Mouse (Mus musculus) heart, postnatal 0 days (tissue): ENCODE data around the gene Gm42791. TPM values are rescaled to one million over a fixed set of nuclear protein-coding genes. Genes with fewer than 3 reads are reported as not detected.
A peak's percentile ranks its signal among the peaks of the same experiment; 100 is the strongest.

Experiments
- ATAC-seq: fragments of 200-750 bp; cut with Nextera tagmentation; 2 replicates; pipeline ENCODE4 v1.8.0; 2017; ENCODE audit warnings: low read depth, moderate number of reproducible peaks, moderate library complexity; ENCODE audit not compliant: insufficient read depth
- DNase-seq: peaks from one replicate; pipeline ENCODE4 v3.0.0-alpha.2; 2016; ENCODE audit warnings: low spot score
- H3K27ac ChIP-seq: fragments of 300-500 bp; sonication (generic); 2 replicates; pipeline ENCODE4 v1.5.1; 2014; ENCODE audit warnings: low read depth, mild to moderate bottlenecking
- H3K27me3 ChIP-seq: fragments of 300-500 bp; sonication (generic); 2 replicates; pipeline ENCODE4 v1.6.1; 2014; ENCODE audit warnings: low read length, mixed read lengths; ENCODE audit not compliant: control insufficient read depth, insufficient read depth
- H3K36me3 ChIP-seq: fragments of 300-500 bp; sonication (generic); replicated peaks from 2 replicates; pipeline ENCODE4 v1.6.1; 2014; ENCODE audit warnings: low read length, mixed read lengths; ENCODE audit not compliant: control insufficient read depth, insufficient read depth
- H3K4me1 ChIP-seq: fragments of 300-500 bp; sonication (generic); 2 replicates; pipeline ENCODE4 v1.6.1; 2014; ENCODE audit warnings: antibody characterized with exemption; ENCODE audit not compliant: control insufficient read depth, insufficient read depth
- H3K4me2 ChIP-seq: fragments of 300-500 bp; sonication (generic); 2 replicates; pipeline ENCODE4 v1.6.1; 2014; ENCODE audit warnings: low read depth, mild to moderate bottlenecking, low read length, moderate library complexity
- H3K4me3 ChIP-seq: fragments of 300-500 bp; sonication (generic); 2 replicates; pipeline ENCODE4 v1.5.1; 2014; ENCODE audit warnings: low read depth, low read length
- H3K9ac ChIP-seq: fragments of 300-500 bp; sonication (generic); replicated peaks from 2 replicates; pipeline ENCODE4 v1.6.1; 2014; ENCODE audit warnings: low read depth, low read length, mixed read lengths
- H3K9me3 ChIP-seq: fragments of 300-500 bp; sonication (generic); replicated peaks from 2 replicates; pipeline ENCODE4 v1.6.1; 2016; ENCODE audit warnings: low read length; ENCODE audit not compliant: control insufficient read depth
- CTCF ChIP-seq: IDR thresholded peaks from 2 replicates; pipeline ENCODE4 v1.5.1; 2016; ENCODE audit warnings: antibody characterized with exemption, control low read depth, low read depth
- EP300 ChIP-seq: IDR thresholded peaks from 2 replicates; pipeline ENCODE4 v1.6.1; 2016; ENCODE audit warnings: antibody characterized with exemption, low read depth
- WGBS: fragments of 180-500 bp; shearing (Covaris S2); extraction: QIAGEN DNeasy Blood & Tissue Kit; methylation state at CpG from one replicate; pipeline ENCODE4 v1.1.7; 2014; 5-methylcytosine and 5-hydroxymethylcytosine counted together
- polyA plus RNA-seq: library from polyadenylated mRNA; unstranded; fragments of >200 nt; fragmentation: Nextera tagmentation; extraction: Ambion mirVana; gene quantifications from 2 replicates; pipeline ENCODE4 v1.2.1, GENCODE M21; 2015
- total RNA-seq: library from RNA; depleted of rRNA; stranded (reverse); fragments of >200 nt; gene quantifications from 2 replicates; pipeline ENCODE4 v1.2.3, GENCODE M21; 2014; ENCODE audit warnings: low replicate concordance

Gm42791 gene
- total and polyA plus RNA-seq, 2 experiments from 2014 or later = 1.00 TPM; not detected in 1

- Histone ChIP-seq H3K4me3 (no peak overlapping the region), H3K27me3 (no peaks in the 10 kb centered on the region), H3K4me1 (no peaks in the 10 kb centered on the region), H3K9me3 (no peaks in the 10 kb centered on the region), H3K9ac (no peak overlapping the region), H3K27ac (peak overlapping the region; percentile 36; the same call in 1 of the 2 replicates), H3K36me3 (peaks cover 25% of the 10 kb centered on the region), H3K4me2 (no peak overlapping the region)
- ATAC-seq (peak; percentile 57), DNase-seq (no peak)
- WGBS = 35% methylated on average over 12 of the region's 12 CpGs
- TF ChIP-seq EP300 (no peak), CTCF (no peak)
Measured at GRCm38 (mm10) chr5:148897941-148898417, 97.0 kb downstream of the Gm42791 start.

- DNase-seq = peak; percentile 56
Measured at GRCm38 (mm10) chr5:148897069-148897702, 97.8 kb downstream of the Gm42791 start.

GRCm38 (mm10) chr5:148896515-148896914 lies 98.4 kb downstream of the Gm42791 start:
- DNase-seq = no peak

More at GRCm38 (mm10) chr5:148897069-148897702, 97.8 kb downstream of the Gm42791 start:
- H3K9ac ChIP-seq = no peak overlapping the region
- H3K4me2 ChIP-seq = no peak overlapping the region
- H3K4me3 ChIP-seq = no peak overlapping the region
- H3K36me3 ChIP-seq = peaks cover 32% of the 10 kb centered on the region
- no peaks in the 10 kb centered on the region for H3K27me3 ChIP-seq
- TF ChIP-seq CTCF (no peak), EP300 (no peak)
- H3K9me3 ChIP-seq = no peaks in the 10 kb centered on the region
- 0 out of 2 replicates have a peak overlapping the region, but pooled peaks have one; percentile 36 for H3K27ac ChIP-seq
- peak; percentile 57; the same call in 1 of the 2 replicates for ATAC-seq
- no peaks in the 10 kb centered on the region for H3K4me1 ChIP-seq
- 62% methylated on average over 14 of the region's 14 CpGs for WGBS

GRCm38 (mm10) chr5:148895833-148896232 lies 99.1 kb downstream of the Gm42791 start:
- Histone ChIP-seq H3K27ac (no peak overlapping the region), H3K4me3 (no peak overlapping the region), H3K4me1 (no peaks in the 10 kb centered on the region), H3K27me3 (no peaks in the 10 kb centered on the region), H3K36me3 (peaks cover 35% of the 10 kb centered on the region), H3K9me3 (no peaks in the 10 kb centered on the region), H3K4me2 (no peak overlapping the region), H3K9ac (no peak overlapping the region)
- 90% methylated on average over 7 of the region's 7 CpGs for whole genome bisulfite sequencing
- DNase-seq (no peak), ATAC-seq (no peak)
- TF ChIP-seq EP300 (no peak), CTCF (no peak)

More at GRCm38 (mm10) chr5:148896515-148896914, 98.4 kb downstream of the Gm42791 start:
- no peak for ATAC-seq
- no peak overlapping the region for H3K4me2 ChIP-seq
- H3K27me3 ChIP-seq = no peaks in the 10 kb centered on the region
- WGBS = 83% methylated on average over 10 of the region's 10 CpGs
- no peaks in the 10 kb centered on the region for H3K4me1 ChIP-seq
- H3K4me3 ChIP-seq = no peak overlapping the region
- no peaks in the 10 kb centered on the region for H3K9me3 ChIP-seq
- H3K27ac ChIP-seq = no peak overlapping the region
- H3K9ac ChIP-seq = no peak overlapping the region
- TF ChIP-seq CTCF (no peak), EP300 (no peak)
- H3K36me3 ChIP-seq = peaks cover 34% of the 10 kb centered on the region

- Histone ChIP-seq H3K4me2 (no peak overlapping the region), H3K27me3 (no peaks in the 10 kb centered on the region), H3K9ac (no peak overlapping the region), H3K36me3 (peaks cover 38% of the 10 kb centered on the region), H3K27ac (no peak overlapping the region), H3K4me3 (no peak overlapping the region), H3K9me3 (no peaks in the 10 kb centered on the region), H3K4me1 (no peaks in the 10 kb centered on the region)
- ATAC-seq = no peak
- no peak for TF ChIP-seq CTCF
- no peak for TF ChIP-seq EP300
- DNase-seq = no peak
- WGBS = 71% methylated on average over 5 of the region's 5 CpGs
Measured at GRCm38 (mm10) chr5:148895034-148895433, 99.9 kb downstream of the Gm42791 start.

GRCm38 (mm10) chr5:148890237-148890636 lies 104.7 kb downstream of the Gm42791 start:
- WGBS = 96% methylated on average over 4 of the region's 4 CpGs
- Histone ChIP-seq H3K9ac (no peak overlapping the region), H3K27ac (no peak overlapping the region), H3K27me3 (no peaks in the 10 kb centered on the region), H3K4me3 (no peak overlapping the region), H3K4me1 (no peaks in the 10 kb centered on the region), H3K9me3 (no peaks in the 10 kb centered on the region), H3K36me3 (peaks cover 66% of the 10 kb centered on the region), H3K4me2 (no peak overlapping the region)
- DNase-seq = no peak
- no peak for ATAC-seq
- TF ChIP-seq EP300 (no peak), CTCF (no peak)
